Mouse (Mus musculus): ENCODE measurements around the gene Ifitm6.

- TF ChIP-seq CTCF (conservative IDR thresholded peaks at IDR 0.05; ENCODE audit: low read length) (no peak), POU5F1 (IDR thresholded peaks at IDR 0.05; ENCODE audit: borderline replicate concordance, low read length) (no peak), NANOG (IDR thresholded peaks at IDR 0.05; ENCODE audit: borderline replicate concordance, low read length) (no peak)
Observed at GRCm38 (mm10) chr7:141063353-141063752, 45.6 kb upstream of the Ifitm6 start.

Data from E14TG2a.4 (cell line).